Mouse (Mus musculus): ENCODE measurements around the gene Palld. TPM values are rescaled to one million over a fixed set of nuclear protein-coding genes. Genes with fewer than 3 reads are reported as not detected.

The Palld gene
- total and polyA plus RNA-seq, 3 experiments = 0.87 to 7.1 (median 2.6) TPM

GRCm38 (mm10) chr8:61700298-61700697 is 202.2 kb downstream of the Palld start:
- in situ Hi-C loops (cut with MboI; ENCODE audit: low pct_ligation_motif_present, low pct_unique_long_range_greater_than_20kb, low sequenced_read_pairs) = no loop called here
- peak; percentile 42 for DNase-seq (ENCODE audit: extremely low read depth)

GRCm38 (mm10) chr8:61698959-61699358 is 203.5 kb downstream of the Palld start:
- no peaks in the 10 kb centered on the region for H3K79me2 ChIP-seq (replicated peaks; ENCODE audit: control insufficient read depth, extremely low read depth, insufficient read depth, poor library complexity, severe bottlenecking)
- no peak overlapping the region for H3K27ac ChIP-seq (ENCODE audit: insufficient read depth, low read depth)
- H3K4me1 ChIP-seq (ENCODE audit: control insufficient read depth in 1 of 2, insufficient read depth in 2 of 2) = peaks cover 0 to 3% of the 10 kb centered on the region in 2 experiments; a peak in 1 of 4 replicates
- in situ Hi-C loops (cut with MboI; ENCODE audit: low pct_ligation_motif_present, low pct_unique_long_range_greater_than_20kb, low sequenced_read_pairs) (loop anchor here (10.0 kb wide), 1 partner anchor 164 kb away; no protein-coding TSS in a partner anchor), dilution Hi-C loops (cut with MboI; ENCODE audit: extremely low pct_ligation_motif_present, extremely low pct_unique_long_range_greater_than_20kb, low sequenced_read_pairs) (no loop called here)
- no peaks in the 10 kb centered on the region for H3K27me3 ChIP-seq (replicated peaks)
- TF ChIP-seq TBP (conservative IDR thresholded peaks at IDR 0.05; ENCODE audit: low read depth, low read length) (no peak), ZC3H11A (IDR thresholded peaks at IDR 0.05; ENCODE audit: low read depth, low read length) (no peak), MAZ (IDR thresholded peaks at IDR 0.05; ENCODE audit: low read depth, low read length) (no peak), MAFK (IDR thresholded peaks at IDR 0.05; ENCODE audit: insufficient replicate concordance, low read length) (no peak), RAD21 (IDR thresholded peaks at IDR 0.05; ENCODE audit: low read depth, low read length) (peak; percentile 11), NELFE (IDR thresholded peaks at IDR 0.05; ENCODE audit: low read depth, low read length) (no peak), SIN3A (IDR thresholded peaks at IDR 0.05; ENCODE audit: low read length) (no peak), PAX5 (IDR thresholded peaks at IDR 0.05; ENCODE audit: low read length) (no peak), JUN (IDR thresholded peaks at IDR 0.05; ENCODE audit: insufficient read depth, low read depth, low read length) (no peak), GABPA (IDR thresholded peaks at IDR 0.05; ENCODE audit: insufficient replicate concordance, low read depth, low read length) (no peak), USF2 (conservative IDR thresholded peaks at IDR 0.05; ENCODE audit: low read depth, low read length) (no peak), NRF1 (IDR thresholded peaks at IDR 0.05; ENCODE audit: low read depth, low read length) (no peak), KAT2A (IDR thresholded peaks at IDR 0.05; ENCODE audit: insufficient replicate concordance, low read length) (no peak), CHD1 (IDR thresholded peaks at IDR 0.05; ENCODE audit: low read depth, low read length) (no peak), SMC3 (IDR thresholded peaks at IDR 0.05; ENCODE audit: low read depth, low read length) (peak; percentile 33), ETS1 (conservative IDR thresholded peaks at IDR 0.05; ENCODE audit: low read depth, low read length) (no peak), ZNF384 (IDR thresholded peaks at IDR 0.05; ENCODE audit: low read depth, low read length) (no peak), MYC (IDR thresholded peaks at IDR 0.05; ENCODE audit: low read depth, low read length) (0 out of 2 replicates have a peak, but pooled peaks have one; percentile 19), ZMIZ1 (IDR thresholded peaks at IDR 0.05; ENCODE audit: low read depth, low read length) (no peak), CTCF (conservative IDR thresholded peaks at IDR 0.05 in 1 of 2, IDR thresholded peaks at IDR 0.05 in 1 of 2; ENCODE audit: low read depth in 2 of 2, low read length in 2 of 2) (peak in 1 of 2 experiments; percentile 47; a peak in 2 of 4 replicates), CHD2 (IDR thresholded peaks at IDR 0.05; ENCODE audit: low read length) (no peak)
- H3K4me3 ChIP-seq (replicated peaks in 1 of 3; ENCODE audit: low read depth in 2 of 3, low read length in 2 of 3, poor library complexity in 1 of 3) = no peak overlapping the region
- no peaks in the 10 kb centered on the region for H3K9me3 ChIP-seq (replicated peaks; ENCODE audit: low read length)
- no peak overlapping the region for H3K4me2 ChIP-seq (ENCODE audit: insufficient read depth, low read depth, poor library complexity, severe bottlenecking)
- H3K36me3 ChIP-seq (replicated peaks in 1 of 2; ENCODE audit: control insufficient read depth in 1 of 2, insufficient read depth in 1 of 2, low read length in 1 of 2) = no peaks in the 10 kb centered on the region
- peak; percentile 17 for DNase-seq (ENCODE audit: extremely low read depth)
- H3K9ac ChIP-seq (ENCODE audit: insufficient read depth, low read depth) = no peak overlapping the region

More at GRCm38 (mm10) chr8:61700298-61700697, 202.2 kb downstream of the Palld start:
- H3K27me3 ChIP-seq (replicated peaks) = no peaks in the 10 kb centered on the region
- no peaks in the 10 kb centered on the region for H3K9me3 ChIP-seq (replicated peaks; ENCODE audit: low read length)
- H3K27ac ChIP-seq (ENCODE audit: insufficient read depth, low read depth) = no peak overlapping the region
- no peak for TF ChIP-seq GABPA (IDR thresholded peaks at IDR 0.05; ENCODE audit: insufficient replicate concordance, low read depth, low read length)
- TF ChIP-seq SMC3 (IDR thresholded peaks at IDR 0.05; ENCODE audit: low read depth, low read length) = peak; percentile 58
- no peak for TF ChIP-seq KAT2A (IDR thresholded peaks at IDR 0.05; ENCODE audit: insufficient replicate concordance, low read length)
- TF ChIP-seq USF2 (conservative IDR thresholded peaks at IDR 0.05; ENCODE audit: low read depth, low read length) = no peak
- TF ChIP-seq CTCF (conservative IDR thresholded peaks at IDR 0.05 in 1 of 2, IDR thresholded peaks at IDR 0.05 in 1 of 2; ENCODE audit: low read depth in 2 of 2, low read length in 2 of 2) = peak; percentile 40 to 70; a peak in 3 of 4 replicates
- peak; percentile 46 for TF ChIP-seq RAD21 (IDR thresholded peaks at IDR 0.05; ENCODE audit: low read depth, low read length)
- dilution Hi-C loops (cut with MboI; ENCODE audit: extremely low pct_ligation_motif_present, extremely low pct_unique_long_range_greater_than_20kb, low sequenced_read_pairs) = no loop called here
- H3K79me2 ChIP-seq (replicated peaks; ENCODE audit: control insufficient read depth, extremely low read depth, insufficient read depth, poor library complexity, severe bottlenecking) = no peaks in the 10 kb centered on the region
- H3K36me3 ChIP-seq (replicated peaks in 1 of 2; ENCODE audit: control insufficient read depth in 1 of 2, insufficient read depth in 1 of 2, low read length in 1 of 2) = no peaks in the 10 kb centered on the region
- H3K4me2 ChIP-seq (ENCODE audit: insufficient read depth, low read depth, poor library complexity, severe bottlenecking) = no peak overlapping the region
- no peak overlapping the region for H3K9ac ChIP-seq (ENCODE audit: insufficient read depth, low read depth)
- H3K4me3 ChIP-seq (replicated peaks in 1 of 3; ENCODE audit: low read depth in 2 of 3, low read length in 2 of 3, poor library complexity in 1 of 3) = no peak overlapping the region
- peaks cover 0 to 2% of the 10 kb centered on the region in 2 experiments; a peak in 1 of 4 replicates for H3K4me1 ChIP-seq (ENCODE audit: control insufficient read depth in 1 of 2, insufficient read depth in 2 of 2)
